Mouse (Mus musculus) stomach, postnatal 0 days (tissue): ENCODE measurements at regions not wholly inside any gene's neighbourhood (a gene's known extent, or its start where the extent isn't known, plus 50 kb on each side); places are given as distances from the start of the nearest gene placed in this dataset.

Source experiments
- CTCF ChIP-seq: IDR thresholded peaks from 2 replicates; pipeline ENCODE4 v1.5.1; 2016; ENCODE audit warnings: antibody characterized with exemption, low read depth, mild to moderate bottlenecking, moderate library complexity
- EP300 ChIP-seq: optimal IDR thresholded peaks from 2 replicates; pipeline ENCODE3; 2016; ENCODE audit warnings: antibody characterized with exemption

DNA sequence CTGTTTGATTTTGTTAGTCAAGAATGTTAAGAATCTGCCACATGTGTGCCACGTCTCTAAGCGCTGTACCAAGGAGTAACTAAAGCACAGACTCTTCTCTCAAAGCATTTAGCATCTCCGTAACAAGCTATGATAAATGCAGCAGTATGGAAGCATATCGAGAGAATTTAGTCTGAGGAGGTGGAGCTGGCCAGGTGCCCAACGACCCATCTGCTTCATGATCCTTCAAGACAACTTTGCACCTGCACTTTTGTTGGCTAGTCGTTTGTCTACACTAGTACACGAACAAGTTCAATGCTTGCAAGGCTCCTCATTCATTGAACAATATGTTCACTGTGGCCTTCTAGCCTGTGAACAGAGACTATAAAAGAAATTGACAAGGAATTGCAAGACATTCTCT lies 257.8 kb upstream of the Bmp2 start:
- TF ChIP-seq CTCF: no peak
- no peak for TF ChIP-seq EP300
